Mouse (Mus musculus): ENCODE measurements around the gene Naxe. TPM values are rescaled to one million over a fixed set of nuclear protein-coding genes. Genes with fewer than 3 reads are reported as not detected.

The Naxe gene
- polyA plus RNA-seq, 1 experiment from 2014 or later, result 196 TPM

DNA sequence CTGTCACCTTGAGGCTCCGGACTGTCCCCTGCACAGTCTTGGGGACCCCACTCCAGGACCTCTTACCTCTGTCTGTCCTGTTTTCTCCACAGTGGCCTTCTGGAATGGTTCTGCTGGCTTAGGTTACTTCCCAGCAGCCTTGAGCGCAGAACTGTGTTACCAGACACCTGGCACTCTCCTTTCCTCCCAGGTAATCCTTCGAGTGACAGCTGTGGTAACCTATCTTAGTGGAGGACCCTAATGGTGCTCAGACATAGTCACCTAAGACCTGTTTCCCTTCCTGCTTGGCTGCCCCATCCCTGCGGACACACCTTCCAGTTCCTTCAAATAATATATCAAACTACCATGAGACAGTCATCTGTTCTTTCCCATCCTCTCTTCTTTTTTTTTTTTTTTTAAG lies 19.9 kb upstream of the Naxe start, which contains the start of gene Ttc24:
TSS of gene Ttc24 (minus strand) at position 101 of the 400 bp plus-strand sequence.
- Histone ChIP-seq H3K36me3 (ENCODE audit: control insufficient read depth, insufficient read depth, low read length) (no peaks in the 10 kb centered on the region), H3K4me3 (ENCODE audit: low read depth, low read length) (no peak within 1 kb of the TSS), H3K4me1 (ENCODE audit: control insufficient read depth, insufficient read depth, low read length) (peaks cover 9% of the 10 kb centered on the region; the same call in 1 of the 2 replicates), H3K4me2 (replicated peaks; ENCODE audit: low read depth, low read length) (no peak within 1 kb of the TSS), H3K27me3 (ENCODE audit: control insufficient read depth, insufficient read depth, low read length) (no peaks in the 10 kb centered on the region), H3K27ac (ENCODE audit: low read length) (no peak within 1 kb of the TSS), H3K9ac (replicated peaks; ENCODE audit: low read depth, low read length) (no peak within 1 kb of the TSS), H3K9me3 (ENCODE audit: control insufficient read depth, low read depth, low read length) (no peaks in the 10 kb centered on the region)
- 79% methylated on average over 4 of the region's 4 CpGs for WGBS
- ATAC-seq (ENCODE audit: insufficient number of reproducible peaks, insufficient read depth, low FRiP score, low read depth), result no peak

DNA sequence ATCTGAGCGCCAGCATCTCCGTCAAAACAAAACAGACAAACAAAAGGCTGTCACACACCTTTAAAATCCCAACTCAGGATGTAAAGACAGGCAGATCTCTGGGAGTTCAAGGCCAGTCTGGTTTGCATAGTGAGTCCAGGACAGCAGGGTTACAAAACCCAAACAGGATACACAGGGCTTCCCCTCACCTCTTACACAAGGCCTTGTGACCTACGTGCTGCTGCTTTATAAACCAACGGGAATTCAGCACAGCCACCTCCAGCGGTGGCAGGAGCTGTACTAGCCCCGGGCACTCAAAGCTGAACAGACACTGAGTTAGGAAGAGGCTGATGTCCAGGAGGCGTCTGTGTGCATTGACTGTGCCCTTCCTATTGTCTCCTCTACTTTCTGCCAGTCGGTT lies 19.1 kb upstream of the Naxe start:
- no peak overlapping the region for H3K4me2 ChIP-seq (replicated peaks; ENCODE audit: low read depth, low read length)
- H3K4me1 ChIP-seq (ENCODE audit: control insufficient read depth, insufficient read depth, low read length), result 0 out of 2 replicates have a peak, but pooled peaks cover 2% of the 10 kb centered on the region
- no peak overlapping the region for H3K27ac ChIP-seq (ENCODE audit: low read length)
- H3K4me3 ChIP-seq (ENCODE audit: low read depth, low read length), result no peak overlapping the region
- H3K27me3 ChIP-seq (ENCODE audit: control insufficient read depth, insufficient read depth, low read length), result no peaks in the 10 kb centered on the region
- ATAC-seq (ENCODE audit: insufficient number of reproducible peaks, insufficient read depth, low FRiP score, low read depth), result no peak
- no peaks in the 10 kb centered on the region for H3K9me3 ChIP-seq (ENCODE audit: control insufficient read depth, low read depth, low read length)
- H3K36me3 ChIP-seq (ENCODE audit: control insufficient read depth, insufficient read depth, low read length), result no peaks in the 10 kb centered on the region
- H3K9ac ChIP-seq (replicated peaks; ENCODE audit: low read depth, low read length), result no peak overlapping the region
- WGBS, result 42% methylated on average over 8 of the region's 8 CpGs

GRCm38 (mm10) chr3:88074766-88075165 lies 16.5 kb upstream of the Naxe start:
- Histone ChIP-seq H3K4me3 (ENCODE audit: low read depth, low read length) (no peak overlapping the region), H3K27me3 (ENCODE audit: control insufficient read depth, insufficient read depth, low read length) (no peaks in the 10 kb centered on the region), H3K4me2 (replicated peaks; ENCODE audit: low read depth, low read length) (no peak overlapping the region), H3K9me3 (ENCODE audit: control insufficient read depth, low read depth, low read length) (no peaks in the 10 kb centered on the region), H3K9ac (replicated peaks; ENCODE audit: low read depth, low read length) (no peak overlapping the region), H3K4me1 (ENCODE audit: control insufficient read depth, insufficient read depth, low read length) (no peaks in the 10 kb centered on the region), H3K36me3 (ENCODE audit: control insufficient read depth, insufficient read depth, low read length) (no peaks in the 10 kb centered on the region), H3K27ac (ENCODE audit: low read length) (no peak overlapping the region)
- 79% methylated on average over 8 of the region's 8 CpGs for WGBS
- ATAC-seq (ENCODE audit: insufficient number of reproducible peaks, insufficient read depth, low FRiP score, low read depth), result no peak

DNA sequence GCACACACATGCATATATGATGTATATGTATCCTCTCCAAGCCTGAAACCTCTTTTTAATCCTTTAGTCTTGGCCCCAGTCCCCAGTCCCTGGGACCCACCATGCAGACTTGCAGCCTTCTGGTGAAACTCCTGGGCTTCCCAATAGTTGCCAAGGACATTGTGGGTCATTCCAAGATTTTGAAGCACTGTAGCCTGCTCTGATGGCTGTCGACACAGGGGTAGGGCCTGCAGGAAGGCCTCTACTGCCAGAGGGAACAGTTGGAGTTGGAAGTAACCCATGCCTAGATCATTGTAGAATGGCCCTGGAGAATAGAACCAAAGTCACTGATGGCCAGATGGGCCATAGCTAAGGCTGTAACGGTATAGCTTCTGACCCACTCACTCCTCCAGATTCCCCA lies 16.1 kb upstream of the Naxe start:
- Histone ChIP-seq H3K4me3 (ENCODE audit: low read depth, low read length) (no peak overlapping the region), H3K4me1 (ENCODE audit: control insufficient read depth, insufficient read depth, low read length) (no peaks in the 10 kb centered on the region), H3K36me3 (ENCODE audit: control insufficient read depth, insufficient read depth, low read length) (no peaks in the 10 kb centered on the region), H3K9ac (replicated peaks; ENCODE audit: low read depth, low read length) (no peak overlapping the region), H3K9me3 (ENCODE audit: control insufficient read depth, low read depth, low read length) (no peaks in the 10 kb centered on the region), H3K27ac (ENCODE audit: low read length) (no peak overlapping the region), H3K27me3 (ENCODE audit: control insufficient read depth, insufficient read depth, low read length) (no peaks in the 10 kb centered on the region), H3K4me2 (replicated peaks; ENCODE audit: low read depth, low read length) (no peak overlapping the region)
- ATAC-seq (ENCODE audit: insufficient number of reproducible peaks, insufficient read depth, low FRiP score, low read depth), result no peak
- 67% methylated on average over 2 of the region's 2 CpGs for WGBS

- Histone ChIP-seq H3K4me1 (ENCODE audit: control insufficient read depth, insufficient read depth, low read length) (no peaks in the 10 kb centered on the region), H3K9me3 (ENCODE audit: control insufficient read depth, low read depth, low read length) (no peaks in the 10 kb centered on the region), H3K27ac (ENCODE audit: low read length) (no peak overlapping the region), H3K9ac (replicated peaks; ENCODE audit: low read depth, low read length) (no peak overlapping the region), H3K27me3 (ENCODE audit: control insufficient read depth, insufficient read depth, low read length) (no peaks in the 10 kb centered on the region), H3K4me3 (ENCODE audit: low read depth, low read length) (no peak overlapping the region), H3K4me2 (replicated peaks; ENCODE audit: low read depth, low read length) (no peak overlapping the region), H3K36me3 (ENCODE audit: control insufficient read depth, insufficient read depth, low read length) (no peaks in the 10 kb centered on the region)
- WGBS, result 62% methylated on average over 2 of the region's 2 CpGs
- ATAC-seq (ENCODE audit: insufficient number of reproducible peaks, insufficient read depth, low FRiP score, low read depth), result no peak
These were observed 15.3 kb upstream of the Naxe start for GRCm38 (mm10) chr3:88073631-88074030.

DNA sequence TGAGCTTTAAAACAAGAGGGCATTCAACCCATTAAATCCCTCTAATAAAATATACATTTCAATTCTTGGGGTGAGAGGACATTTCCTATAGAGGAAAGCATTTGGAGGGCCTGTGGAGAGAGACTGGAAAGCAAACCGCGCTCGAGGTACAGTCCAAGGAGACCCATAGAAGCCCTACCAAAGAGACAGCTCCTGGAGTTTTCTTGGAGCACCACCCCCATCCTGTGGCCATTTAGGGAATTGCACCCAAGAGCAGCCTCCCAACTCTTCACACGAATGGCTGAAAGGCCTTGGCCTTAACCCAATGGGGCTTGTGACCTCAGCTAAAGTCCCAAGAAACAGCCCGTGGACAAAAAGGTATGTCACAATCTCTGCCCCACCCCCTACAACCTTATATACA lies 13.5 kb upstream of the Naxe start:
- Histone ChIP-seq H3K4me1 (ENCODE audit: control insufficient read depth, insufficient read depth, low read length) (no peaks in the 10 kb centered on the region), H3K4me3 (ENCODE audit: low read depth, low read length) (no peak overlapping the region), H3K9me3 (ENCODE audit: control insufficient read depth, low read depth, low read length) (no peaks in the 10 kb centered on the region), H3K36me3 (ENCODE audit: control insufficient read depth, insufficient read depth, low read length) (no peaks in the 10 kb centered on the region), H3K27ac (ENCODE audit: low read length) (no peak overlapping the region), H3K27me3 (ENCODE audit: control insufficient read depth, insufficient read depth, low read length) (no peaks in the 10 kb centered on the region), H3K9ac (replicated peaks; ENCODE audit: low read depth, low read length) (no peak overlapping the region), H3K4me2 (replicated peaks; ENCODE audit: low read depth, low read length) (no peak overlapping the region)
- WGBS, result 6% methylated on average over 5 of the region's 5 CpGs
- ATAC-seq (ENCODE audit: insufficient number of reproducible peaks, insufficient read depth, low FRiP score, low read depth), result peak; percentile 75

GRCm38 (mm10) chr3:88068386-88068785 lies 10.1 kb upstream of the Naxe start:
- Histone ChIP-seq H3K9ac (replicated peaks; ENCODE audit: low read depth, low read length) (no peak overlapping the region), H3K27ac (ENCODE audit: low read length) (no peak overlapping the region), H3K27me3 (ENCODE audit: control insufficient read depth, insufficient read depth, low read length) (no peaks in the 10 kb centered on the region), H3K36me3 (ENCODE audit: control insufficient read depth, insufficient read depth, low read length) (no peaks in the 10 kb centered on the region), H3K4me3 (ENCODE audit: low read depth, low read length) (no peak overlapping the region), H3K4me1 (ENCODE audit: control insufficient read depth, insufficient read depth, low read length) (no peaks in the 10 kb centered on the region), H3K4me2 (replicated peaks; ENCODE audit: low read depth, low read length) (no peak overlapping the region), H3K9me3 (ENCODE audit: control insufficient read depth, low read depth, low read length) (no peaks in the 10 kb centered on the region)
- no peak for ATAC-seq (ENCODE audit: insufficient number of reproducible peaks, insufficient read depth, low FRiP score, low read depth)
- 39% methylated on average over 2 of the region's 2 CpGs for WGBS

DNA sequence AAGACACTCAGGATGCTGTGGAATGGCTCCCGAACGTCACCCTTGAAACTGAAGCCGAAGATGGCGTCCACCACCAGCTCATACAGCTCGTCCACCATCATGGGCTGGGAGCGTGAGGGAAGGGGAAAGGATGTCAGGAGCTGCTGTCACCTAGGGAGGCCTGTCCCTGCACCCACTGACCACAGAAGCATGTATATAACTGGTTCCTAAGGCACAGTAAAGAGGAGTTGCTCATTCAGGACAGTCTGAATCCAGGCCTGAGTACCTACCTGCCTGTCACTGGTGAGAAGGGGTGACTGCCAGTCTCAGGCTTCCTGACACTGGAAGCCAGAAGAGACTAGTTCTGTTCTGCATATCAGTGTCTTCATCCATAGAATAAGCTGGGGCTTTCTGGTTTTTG lies 1.3 kb downstream of the Naxe start:
- no peak for ATAC-seq (ENCODE audit: insufficient number of reproducible peaks, insufficient read depth, low FRiP score, low read depth)
- H3K9ac ChIP-seq (replicated peaks; ENCODE audit: low read depth, low read length), result no peak overlapping the region
- H3K9me3 ChIP-seq (ENCODE audit: control insufficient read depth, low read depth, low read length), result no peaks in the 10 kb centered on the region
- peak overlapping the region; percentile 86; the same call in 1 of the 2 replicates for H3K4me2 ChIP-seq (replicated peaks; ENCODE audit: low read depth, low read length)
- H3K4me3 ChIP-seq (ENCODE audit: low read depth, low read length), result 0 out of 2 replicates have a peak overlapping the region, but pooled peaks have one; percentile 95
- no peak overlapping the region for H3K27ac ChIP-seq (ENCODE audit: low read length)
- 89% methylated on average over 6 of the region's 6 CpGs for WGBS
- peaks cover 26% of the 10 kb centered on the region for H3K36me3 ChIP-seq (ENCODE audit: control insufficient read depth, insufficient read depth, low read length)
- H3K4me1 ChIP-seq (ENCODE audit: control insufficient read depth, insufficient read depth, low read length), result peaks cover 8% of the 10 kb centered on the region; the same call in 1 of the 2 replicates
- H3K27me3 ChIP-seq (ENCODE audit: control insufficient read depth, insufficient read depth, low read length), result no peaks in the 10 kb centered on the region

DNA sequence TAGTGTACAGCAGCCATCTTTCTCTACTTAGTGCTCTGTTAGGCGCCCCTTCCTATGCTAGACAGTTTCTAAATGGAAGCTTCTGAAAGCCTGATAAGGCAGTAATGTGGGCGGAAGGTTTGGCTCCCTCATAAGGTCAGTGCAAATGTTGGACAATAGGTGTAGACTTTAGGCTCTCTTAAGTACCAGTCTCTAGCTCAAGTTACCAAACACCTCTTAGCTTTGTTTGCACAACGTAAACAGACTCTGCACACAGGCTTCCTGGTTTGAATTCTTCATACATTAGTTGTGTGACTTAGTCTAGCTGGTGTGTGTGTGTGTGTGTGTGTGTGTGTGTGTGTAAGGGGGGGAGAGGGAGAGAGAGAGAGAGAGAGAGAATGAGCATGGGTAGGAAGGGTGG lies 8.8 kb downstream of the Naxe start:
- H3K4me3 ChIP-seq (ENCODE audit: low read depth, low read length), result no peak overlapping the region
- no peak overlapping the region for H3K27ac ChIP-seq (ENCODE audit: low read length)
- no peak overlapping the region for H3K4me2 ChIP-seq (replicated peaks; ENCODE audit: low read depth, low read length)
- H3K9ac ChIP-seq (replicated peaks; ENCODE audit: low read depth, low read length), result no peak overlapping the region
- no peaks in the 10 kb centered on the region for H3K27me3 ChIP-seq (ENCODE audit: control insufficient read depth, insufficient read depth, low read length)
- H3K4me1 ChIP-seq (ENCODE audit: control insufficient read depth, insufficient read depth, low read length), result no peaks in the 10 kb centered on the region
- ATAC-seq (ENCODE audit: insufficient number of reproducible peaks, insufficient read depth, low FRiP score, low read depth), result peak; percentile 80
- no peaks in the 10 kb centered on the region for H3K9me3 ChIP-seq (ENCODE audit: control insufficient read depth, low read depth, low read length)
- peaks cover 16% of the 10 kb centered on the region for H3K36me3 ChIP-seq (ENCODE audit: control insufficient read depth, insufficient read depth, low read length)
- WGBS, result 48% methylated on average over 3 of the region's 3 CpGs
